Mouse (Mus musculus) gastrocnemius, postnatal 14 days (tissue): ENCODE measurements around the gene Reep1. TPM values are rescaled to one million over a fixed set of nuclear protein-coding genes. Genes with fewer than 3 reads are reported as not detected.
A peak's percentile ranks its signal among the peaks of the same experiment; 100 is the strongest.

Source experiments
- DNase-seq: peaks from one replicate; pipeline ENCODE4 v3.0.0; 2021; ENCODE audit warnings: mixed read lengths
- intact Hi-C: fragments of 180-260 bp; cut with DNase I; formaldehyde crosslinking; loops from one replicate; pipeline ENCODE4 v1.15.1; 2025; ENCODE audit warnings: low total_unique reads
- total RNA-seq, 2 experiments: library from RNA; stranded (reverse); gene quantifications; 2 replicates each; pipeline ENCODE4 v1.2.3; 2021

Reep1 gene
- total RNA-seq, 2 experiments from 2014 or later: 84.7 to 92.8 TPM

GRCm38 (mm10) chr6:71734910-71735599 lies 27.7 kb downstream of the Reep1 start:
- intact Hi-C loops: no loop called here

GRCm38 (mm10) chr6:71735600-71736010 lies 28.2 kb downstream of the Reep1 start:
- no peak for DNase-seq
- intact Hi-C loops: no loop called here

More at GRCm38 (mm10) chr6:71734910-71735599, 27.7 kb downstream of the Reep1 start:
- DNase-seq: no peak

GRCm38 (mm10) chr6:71736101-71736500 lies 28.7 kb downstream of the Reep1 start:
- no peak for DNase-seq
- intact Hi-C loops: no loop called here

- no peak for DNase-seq
- intact Hi-C loops: no loop called here
Measured at GRCm38 (mm10) chr6:71737202-71737601, 29.8 kb downstream of the Reep1 start.

DNA sequence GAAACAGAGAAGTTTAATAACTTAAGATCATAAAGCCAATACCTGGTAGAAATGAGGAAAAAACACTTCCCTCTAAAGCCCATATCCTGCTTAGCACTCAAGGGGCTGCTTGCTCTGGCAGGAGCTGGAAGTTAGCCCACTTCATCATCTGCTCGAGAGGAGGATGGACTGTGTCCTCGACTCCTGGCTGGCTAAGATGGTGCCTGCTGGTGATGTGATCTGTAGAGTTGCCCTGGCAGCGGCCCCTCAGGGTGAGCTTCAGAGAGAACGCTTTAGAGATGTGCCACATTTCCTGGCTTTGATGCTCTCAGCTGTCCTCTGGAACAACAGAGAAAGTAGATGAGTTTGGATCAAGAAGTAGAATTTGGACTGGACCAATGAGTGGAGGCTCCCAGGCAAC lies 31.2 kb downstream of the Reep1 start:
- peak; percentile 33 for DNase-seq
- intact Hi-C loops: no loop called here

- DNase-seq: no peak
- intact Hi-C loops: no loop called here
Measured at GRCm38 (mm10) chr6:71740921-71741320, 33.6 kb downstream of the Reep1 start.

DNA sequence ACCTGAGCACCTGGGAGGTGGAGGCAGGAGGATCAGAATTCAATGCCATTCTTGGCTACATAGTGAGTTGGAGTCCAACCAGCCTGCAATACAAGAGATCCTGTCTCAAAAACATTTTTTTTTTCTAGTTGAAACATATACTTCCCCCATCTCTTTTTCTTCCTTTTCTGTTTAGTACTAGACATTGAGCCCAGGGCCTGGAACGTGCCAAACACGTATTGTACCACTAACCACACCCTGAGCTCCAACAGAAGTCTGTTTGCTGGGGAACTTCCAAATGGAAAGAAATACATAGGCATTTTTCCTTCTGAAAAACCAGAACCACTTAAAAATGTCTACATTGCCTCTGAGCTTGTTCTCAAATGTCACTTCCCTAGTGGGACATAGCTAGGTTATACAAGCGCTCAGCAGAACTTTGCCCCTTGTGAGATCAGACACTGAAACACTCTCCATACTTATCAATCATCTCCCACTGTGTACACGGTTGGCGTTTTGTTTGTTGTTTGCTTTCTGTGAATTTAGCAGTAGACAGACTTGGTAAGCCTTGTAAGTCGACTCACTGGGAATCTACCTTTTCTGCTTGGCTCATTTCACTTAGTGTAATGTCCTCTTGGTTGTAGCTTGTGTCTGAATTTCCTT lies 34.8 kb downstream of the Reep1 start:
- intact Hi-C loops: no loop called here
- no peak for DNase-seq

- DNase-seq: no peak
- intact Hi-C loops: no loop called here
Measured at GRCm38 (mm10) chr6:71744934-71745333, 37.6 kb downstream of the Reep1 start.

GRCm38 (mm10) chr6:71745482-71746234 lies 38.3 kb downstream of the Reep1 start:
- intact Hi-C loops: no loop called here
- no peak for DNase-seq

DNA sequence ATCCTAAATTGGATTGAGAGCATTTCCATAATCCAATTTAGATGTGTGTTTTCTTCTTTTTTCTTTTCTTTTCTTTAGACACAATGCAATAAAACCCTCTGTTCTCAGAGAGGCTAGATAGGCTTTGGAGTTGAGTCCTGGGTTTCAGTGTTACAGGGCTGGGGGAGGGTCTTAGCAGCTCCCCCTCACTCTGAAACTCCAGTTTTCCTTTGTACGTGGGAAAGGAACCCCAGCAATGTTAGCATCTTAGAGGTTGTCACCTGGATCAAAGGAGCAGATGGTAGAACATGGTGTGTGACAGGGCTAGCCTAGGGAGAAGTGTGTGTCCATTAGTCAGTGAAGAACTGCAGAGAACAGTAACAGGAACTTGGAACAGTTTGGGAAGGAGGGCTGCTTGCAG lies 38.9 kb downstream of the Reep1 start:
- DNase-seq: no peak
- intact Hi-C loops: no loop called here

- intact Hi-C loops: no loop called here
Measured at GRCm38 (mm10) chr6:71746846-71747245, 39.5 kb downstream of the Reep1 start.

DNA sequence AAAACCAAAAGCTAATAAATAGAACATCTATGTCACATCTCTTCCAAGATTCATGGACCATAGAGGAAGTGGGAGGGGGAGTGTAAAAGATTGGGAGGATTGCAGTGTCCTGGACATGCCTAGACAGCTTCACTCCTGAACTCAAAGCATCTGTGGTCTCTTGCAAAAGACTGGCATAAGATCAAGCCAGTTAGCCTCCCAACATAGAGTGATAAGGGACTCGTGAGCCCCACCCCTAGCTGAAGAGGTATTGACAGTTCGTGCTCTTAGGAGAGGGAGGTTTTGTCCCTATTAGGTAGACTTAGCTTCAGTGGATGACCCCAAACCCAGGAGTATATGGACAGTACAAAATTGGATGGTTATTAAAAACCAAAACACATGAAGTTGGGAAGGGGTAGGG lies 44.2 kb downstream of the Reep1 start:
- intact Hi-C loops: no loop called here
- DNase-seq: no peak

More at GRCm38 (mm10) chr6:71746846-71747245, 39.5 kb downstream of the Reep1 start:
- DNase-seq: no peak

DNA sequence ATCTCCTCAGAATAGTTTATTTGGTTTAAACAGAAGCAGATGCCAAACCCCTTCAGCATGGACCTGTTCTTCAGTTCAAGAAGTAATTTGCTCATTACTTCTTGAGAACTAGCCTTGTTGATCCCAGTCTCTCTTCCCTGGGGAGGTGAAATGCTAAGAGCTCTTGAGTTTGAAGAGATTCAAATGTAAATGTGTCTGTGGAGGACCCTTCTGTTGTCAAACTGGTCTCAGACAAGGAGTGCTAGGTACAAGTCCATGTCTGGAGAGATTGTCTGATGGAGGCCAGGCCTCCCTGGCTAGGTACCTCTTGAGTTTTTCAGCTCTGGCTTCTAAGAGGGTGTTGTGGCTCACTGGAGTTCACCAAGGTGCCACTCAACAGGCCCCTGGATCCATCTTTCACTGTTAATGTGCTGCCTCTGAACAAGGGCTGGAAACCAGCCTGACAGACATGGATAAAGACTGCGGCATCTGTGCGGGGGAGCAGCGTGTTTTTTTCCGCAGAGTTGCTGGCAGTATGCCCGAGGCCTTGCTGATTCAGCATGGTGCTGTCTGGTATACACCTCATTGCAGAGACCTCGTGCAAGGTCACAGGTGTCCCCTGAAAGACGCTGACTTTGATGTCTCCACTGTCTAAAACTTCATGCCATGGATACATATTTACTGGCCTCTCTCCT lies 45.6 kb downstream of the Reep1 start:
- intact Hi-C loops: no loop called here
- peak; percentile 19 for DNase-seq

GRCm38 (mm10) chr6:71757039-71757894 lies 49.9 kb downstream of the Reep1 start:
- intact Hi-C loops: no loop called here

DNA sequence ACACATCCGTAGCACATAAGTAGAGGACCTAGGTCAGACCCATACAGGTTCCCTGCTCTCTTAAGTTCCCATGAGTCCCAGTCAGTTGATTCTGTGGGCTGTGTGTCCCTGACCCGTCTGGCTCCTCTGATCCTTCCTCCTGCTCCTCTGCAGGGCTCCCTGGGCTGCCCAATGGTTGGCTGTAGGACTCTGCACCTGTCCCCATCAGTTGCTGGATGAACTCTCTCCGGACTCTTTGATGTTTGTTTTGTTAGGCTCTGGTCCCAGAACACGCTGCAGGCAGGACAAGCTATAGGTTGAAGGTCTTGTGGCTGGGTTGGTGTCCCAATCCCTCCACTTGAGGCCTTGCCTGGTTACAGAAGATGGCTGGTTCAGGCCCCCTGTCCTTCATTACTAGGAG lies 51.4 kb downstream of the Reep1 start:
- no peak for DNase-seq
- intact Hi-C loops: no loop called here

More at GRCm38 (mm10) chr6:71757039-71757894, 49.9 kb downstream of the Reep1 start:
- peak; percentile 85 for DNase-seq

- no peak for DNase-seq
- intact Hi-C loops: no loop called here
Measured at GRCm38 (mm10) chr6:71760073-71760472, 52.7 kb downstream of the Reep1 start.

- intact Hi-C loops: no loop called here
- no peak for DNase-seq
Measured at GRCm38 (mm10) chr6:71767761-71768160, 60.4 kb downstream of the Reep1 start.

GRCm38 (mm10) chr6:71769901-71770690 lies 62.7 kb downstream of the Reep1 start:
- intact Hi-C loops: no loop called here
- no peak for DNase-seq
